Mouse (Mus musculus): ENCODE measurements around the gene Arv1. TPM values are rescaled to one million over a fixed set of nuclear protein-coding genes. Genes with fewer than 3 reads are reported as not detected.

The Arv1 gene
- total and polyA plus RNA-seq, 3 experiments, result 11.9 to 24.1 TPM; not detected in 1

DNA sequence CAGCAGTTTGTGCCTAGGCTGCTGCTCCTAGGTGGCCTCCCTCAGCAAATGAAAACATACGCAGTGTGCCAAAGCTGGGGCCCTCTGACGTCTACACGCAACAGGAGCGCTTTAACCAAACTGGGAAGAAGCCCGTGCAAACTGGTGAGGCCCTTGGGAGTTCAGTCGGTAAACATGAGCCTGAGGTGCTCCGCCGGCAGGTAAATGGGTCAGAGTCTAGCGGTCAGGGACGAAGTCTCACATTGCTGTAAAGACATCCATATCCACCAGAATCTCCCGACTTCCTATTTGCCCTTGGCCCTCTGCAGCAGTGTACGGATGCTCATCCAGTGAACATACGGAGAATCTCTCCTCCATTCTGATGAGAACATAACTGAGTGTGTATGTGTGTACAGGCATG is 24.7 kb downstream of the Arv1 start:
- no peaks in the 10 kb centered on the region for H3K27me3 ChIP-seq (ENCODE audit: control insufficient read depth in 1 of 2, insufficient read depth in 2 of 2, low read length in 2 of 2)
- no peak overlapping the region for H3K4me3 ChIP-seq (ENCODE audit: control insufficient read depth in 1 of 2, insufficient read depth in 1 of 2, low read depth in 2 of 2, low read length in 2 of 2)
- DNase-seq (ENCODE audit: low read depth, low spot score), result no peak
- peaks cover 2% of the 10 kb centered on the region; the same call in 1 of the 2 replicates for H3K79me2 ChIP-seq (ENCODE audit: control insufficient read depth, insufficient read depth, low read length, poor library complexity)
- H3K27ac ChIP-seq (ENCODE audit: control insufficient read depth, low read depth, low read length), result no peak overlapping the region
- H3K9me3 ChIP-seq (replicated peaks; ENCODE audit: insufficient read depth, low read length), result no peaks in the 10 kb centered on the region
- 0 out of 4 replicates have a peak, but pooled peaks cover 0 to 7% of the 10 kb centered on the region in 2 experiments for H3K4me1 ChIP-seq (ENCODE audit: control insufficient read depth in 1 of 2, insufficient read depth in 2 of 2, low read length in 2 of 2)
- H3K9ac ChIP-seq (ENCODE audit: control insufficient read depth, low read depth, low read length, poor library complexity, severe bottlenecking), result no peak overlapping the region
- H3K36me3 ChIP-seq (ENCODE audit: control insufficient read depth in 1 of 2, insufficient read depth in 2 of 2, low read length in 2 of 2), result no peaks in the 10 kb centered on the region; a peak in 1 of 4 replicates
- TF ChIP-seq POLR2A (IDR thresholded peaks at IDR 0.05; ENCODE audit: control insufficient read depth in 1 of 2, insufficient read depth in 1 of 2, low read depth in 1 of 2, low read length in 2 of 2, poor library complexity in 1 of 2) (no peak), POLR2AphosphoS5 (IDR thresholded peaks at IDR 0.05; ENCODE audit: borderline replicate concordance, low read depth, low read length) (no peak), GABPA (IDR thresholded peaks at IDR 0.05; ENCODE audit: low read depth, low read length) (no peak), MYB (IDR thresholded peaks at IDR 0.05; ENCODE audit: low read depth, low read length) (no peak), CHD1 (IDR thresholded peaks at IDR 0.05; ENCODE audit: low read depth, low read length) (no peak), UBTF (IDR thresholded peaks at IDR 0.05; ENCODE audit: borderline replicate concordance, insufficient read depth, low read depth, low read length) (no peak), KAT2A (conservative IDR thresholded peaks at IDR 0.05; ENCODE audit: low read depth, low read length) (no peak), MAZ (IDR thresholded peaks at IDR 0.05; ENCODE audit: low read depth, low read length) (no peak), ETS1 (IDR thresholded peaks at IDR 0.05; ENCODE audit: low read depth, low read length) (no peak), GATA1 (IDR thresholded peaks at IDR 0.05; ENCODE audit: low read depth, low read length) (no peak), MEF2A (IDR thresholded peaks at IDR 0.05; ENCODE audit: extremely low read depth, insufficient replicate concordance, low read depth, low read length, poor library complexity, severe bottlenecking) (no peak), TBP (IDR thresholded peaks at IDR 0.05; ENCODE audit: low read depth, low read length) (no peak)

DNA sequence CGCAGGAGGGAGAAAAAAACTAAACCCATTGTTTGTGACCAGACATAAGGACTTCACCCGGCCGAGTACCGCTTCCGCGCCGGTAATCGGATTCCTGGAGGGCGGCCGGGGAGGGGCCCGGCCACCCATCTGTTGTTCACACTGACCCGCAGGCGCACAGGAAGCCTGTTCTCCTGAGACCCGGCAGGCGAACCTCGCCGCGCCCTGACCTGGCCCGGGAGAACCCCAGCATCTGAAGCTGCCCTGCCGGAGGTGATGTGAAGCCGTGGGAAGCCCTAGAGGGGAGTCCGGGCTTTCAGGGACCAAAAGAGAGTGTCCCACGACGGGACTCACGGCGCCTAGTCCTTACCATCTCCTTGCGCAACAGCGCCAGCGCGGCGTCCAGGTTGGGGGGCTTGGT is 29.3 kb downstream of the Arv1 start:
- no peak for DNase-seq (ENCODE audit: low read depth, low spot score)
- Histone ChIP-seq H3K9ac (ENCODE audit: control insufficient read depth, low read depth, low read length, poor library complexity, severe bottlenecking) (peak overlapping the region; percentile 79), H3K27me3 (ENCODE audit: control insufficient read depth in 1 of 2, insufficient read depth in 2 of 2, low read length in 2 of 2) (no peaks in the 10 kb centered on the region), H3K36me3 (ENCODE audit: control insufficient read depth in 1 of 2, insufficient read depth in 2 of 2, low read length in 2 of 2) (no peaks in the 10 kb centered on the region; a peak in 1 of 4 replicates), H3K4me3 (ENCODE audit: control insufficient read depth in 1 of 2, insufficient read depth in 1 of 2, low read depth in 2 of 2, low read length in 2 of 2) (peak overlapping the region; percentile 76 to 79), H3K9me3 (replicated peaks; ENCODE audit: insufficient read depth, low read length) (no peaks in the 10 kb centered on the region), H3K4me1 (ENCODE audit: control insufficient read depth in 1 of 2, insufficient read depth in 2 of 2, low read length in 2 of 2) (peaks cover 2 to 10% of the 10 kb centered on the region in 2 experiments; a peak in 3 of 4 replicates), H3K79me2 (ENCODE audit: control insufficient read depth, insufficient read depth, low read length, poor library complexity) (peaks cover 2% of the 10 kb centered on the region; the same call in 1 of the 2 replicates), H3K27ac (ENCODE audit: control insufficient read depth, low read depth, low read length) (no peak overlapping the region)
- TF ChIP-seq CHD2 (IDR thresholded peaks at IDR 0.05; ENCODE audit: low read length) (no peak), MXI1 (IDR thresholded peaks at IDR 0.05; ENCODE audit: low read depth, low read length) (no peak), ZNF384 (IDR thresholded peaks at IDR 0.05; ENCODE audit: low read depth, low read length) (no peak), GABPA (IDR thresholded peaks at IDR 0.05; ENCODE audit: low read depth, low read length) (no peak), BHLHE40 (IDR thresholded peaks at IDR 0.05; ENCODE audit: borderline replicate concordance, low read depth, low read length) (no peak), USF1 (IDR thresholded peaks at IDR 0.05; ENCODE audit: low read depth, low read length) (no peak), ELF1 (IDR thresholded peaks at IDR 0.05; ENCODE audit: low read depth, low read length) (no peak), MAX (IDR thresholded peaks at IDR 0.05; ENCODE audit: low read length) (no peak), MYB (IDR thresholded peaks at IDR 0.05; ENCODE audit: low read depth, low read length) (no peak), RAD21 (IDR thresholded peaks at IDR 0.05; ENCODE audit: low read depth, low read length) (no peak), NELFE (IDR thresholded peaks at IDR 0.05; ENCODE audit: low read depth, low read length) (no peak), POLR2A (IDR thresholded peaks at IDR 0.05; ENCODE audit: control insufficient read depth in 1 of 2, insufficient read depth in 1 of 2, low read depth in 1 of 2, low read length in 2 of 2, poor library complexity in 1 of 2) (no peak), EP300 (IDR thresholded peaks at IDR 0.05; ENCODE audit: low read depth in 1 of 2, low read length in 2 of 2) (no peak), USF2 (IDR thresholded peaks at IDR 0.05; ENCODE audit: borderline replicate concordance in 1 of 2, insufficient read depth in 1 of 2, low read depth in 1 of 2, low read length in 2 of 2) (no peak), NRF1 (IDR thresholded peaks at IDR 0.05; ENCODE audit: insufficient read depth, low read depth, low read length, poor library complexity, severe bottlenecking) (no peak), SIN3A (IDR thresholded peaks at IDR 0.05; ENCODE audit: low read length) (no peak), MAFK (IDR thresholded peaks at IDR 0.05; ENCODE audit: borderline replicate concordance, low read depth, low read length) (no peak), E2F4 (IDR thresholded peaks at IDR 0.05; ENCODE audit: borderline replicate concordance, low read depth, low read length) (no peak), TCF12 (IDR thresholded peaks at IDR 0.05; ENCODE audit: low read depth, low read length) (no peak)

Data from MEL (cell line).